ENCODE assay signal across 29 mouse cellular contexts in genomic region chr3:57580426-57581195, GRCm38 (mm10). TPM values are rescaled to one million over a fixed set of nuclear protein-coding genes. Genes with fewer than 3 reads are reported as not detected.
"Had no signal": no experiment of that assay in that cellular context is flagged by ENCODE, and none has a peak within 500 bp of the region (broad histone marks: within the 10 kb centered on the region; RNA-seq: fewer than 3 reads in every experiment).

No protein-coding gene starts in this region.

- H3K36me3 ChIP-seq: heart, embryonic 13.5 days; heart, embryonic 15.5 days; hindbrain, embryonic 10.5 days; hindbrain, embryonic 12.5 days; intestine, embryonic 15.5 days; kidney, embryonic 15.5 days; limb, embryonic 10.5 days; limb, embryonic 12.5 days had no signal

- H3K4me2 ChIP-seq: heart, embryonic 11.5 days; heart, embryonic 13.5 days; heart, embryonic 15.5 days; hindbrain, embryonic 12.5 days; hindbrain, embryonic 14.5 days; intestine, embryonic 15.5 days; kidney, embryonic 15.5 days; limb, embryonic 12.5 days; liver, embryonic 11.5 days had no signal

- H3K9ac ChIP-seq: heart, embryonic 13.5 days; heart, embryonic 15.5 days; hindbrain, embryonic 12.5 days; hindbrain, embryonic 14.5 days; intestine, embryonic 15.5 days; kidney, embryonic 15.5 days; limb, embryonic 12.5 days; liver, embryonic 14.5 days had no signal

- H3K27ac ChIP-seq: gastrocnemius, adult 2 months; heart, adult 2 months; heart, embryonic 13.5 days; heart, embryonic 15.5 days; hindbrain, embryonic 10.5 days; hindbrain, embryonic 12.5 days; hindbrain, embryonic 14.5 days; intestine, embryonic 15.5 days; kidney, embryonic 15.5 days; kidney, postnatal 0 days; layer of hippocampus, adult 2 months; left cerebral cortex, adult 2 months; limb, embryonic 10.5 days; limb, embryonic 12.5 days; liver, embryonic 14.5 days had no signal

- H3K27me3 ChIP-seq: heart, embryonic 13.5 days; heart, embryonic 15.5 days; hindbrain, embryonic 12.5 days; intestine, embryonic 15.5 days; kidney, embryonic 15.5 days; limb, embryonic 12.5 days had no signal

- DNase-seq: gastrocnemius, adult 2 months; gastrocnemius, postnatal 10 days; gastrocnemius, postnatal 25 days; heart, adult 2 months; heart, postnatal 4 days; kidney, adult 8-10 months; kidney, postnatal 25 days; kidney, postnatal 4 days; liver; lung, adult 18-20 months had no signal

- H3K9me3 ChIP-seq: heart, embryonic 13.5 days; heart, embryonic 15.5 days; hindbrain, embryonic 10.5 days; hindbrain, embryonic 12.5 days; intestine, embryonic 15.5 days; kidney, embryonic 15.5 days; limb, embryonic 10.5 days had no signal

- ATAC-seq: hindbrain, embryonic 16.5 days; inflammation-experienced regulatory T-cells, adult 6 months; intestine, embryonic 15.5 days; intestine, postnatal 0 days had no signal

- H3K4me1 ChIP-seq: intestine, embryonic 15.5 days had no signal

- H3K4me3 ChIP-seq: gastrocnemius, adult 2 months; heart, adult 2 months; heart, embryonic 13.5 days; heart, embryonic 15.5 days; hindbrain, embryonic 10.5 days; hindbrain, embryonic 12.5 days; intestine, embryonic 15.5 days; kidney, embryonic 15.5 days; layer of hippocampus, adult 2 months; left cerebral cortex, adult 2 months; limb, embryonic 10.5 days; limb, embryonic 12.5 days had no signal

RNA-seq across cellular contexts. Expression of gene Wwtr1, which starts 4.9 kb away (rescaled TPM):
- total RNA-seq: granulocyte monocyte progenitor cell, adult 5-6 weeks had no signal
